Comparison of ENCODE assay signal across 10 mouse cellular contexts in the genomic region with DNA sequence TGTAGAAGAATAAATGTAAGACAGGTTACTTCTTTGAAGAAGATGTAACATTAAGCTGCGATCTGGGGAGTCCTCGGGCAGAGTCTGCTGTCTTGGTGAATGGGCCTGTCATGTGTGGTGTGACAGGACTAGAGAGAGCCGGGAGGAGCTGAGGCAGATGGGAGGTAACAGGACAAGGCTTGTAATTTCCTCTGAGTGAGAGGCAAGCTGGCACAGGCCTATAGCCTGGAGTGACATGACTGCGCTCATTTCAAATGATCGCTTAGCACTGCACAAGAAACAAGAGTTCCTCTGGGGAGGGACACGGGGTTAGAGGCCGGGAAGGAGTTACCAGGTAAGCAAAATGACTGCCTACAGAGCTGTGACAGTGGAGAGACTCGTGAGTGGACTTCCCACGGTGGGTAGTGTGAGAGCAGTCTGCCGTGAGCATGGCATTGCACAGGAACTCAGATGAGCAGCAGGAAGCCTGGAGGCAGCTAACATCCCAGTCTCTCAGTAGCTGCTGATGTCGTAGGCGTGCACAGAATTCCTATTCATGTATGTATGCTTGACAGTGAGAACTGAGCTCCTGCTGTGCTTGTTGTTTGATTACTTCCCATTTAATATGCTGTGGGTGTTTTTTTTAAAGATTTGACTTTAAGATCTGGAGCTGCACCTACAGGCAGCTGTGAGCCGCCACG. TPM values are rescaled to one million over a fixed set of nuclear protein-coding genes. Genes with fewer than 3 reads are reported as not detected.
DNase-seq lines count a peak whose midpoint lies in the region; ATAC-seq lines count a peak whose summit lies in the region.
"Had no signal": no experiment of that assay in that cellular context is flagged by ENCODE, and none has a peak within 500 bp of the region (broad histone marks: within the 10 kb centered on the region; RNA-seq: fewer than 3 reads in every experiment).

No protein-coding gene starts in this region.

- no peaks in the 10 kb centered on the region for H3K9me3 ChIP-seq in midbrain, embryonic 13.5 days
- H3K9me3 ChIP-seq in midbrain, embryonic 10.5 days (replicated peaks), result no peaks in the 10 kb centered on the region
- no peaks in the 10 kb centered on the region for H3K9me3 ChIP-seq in hindbrain, embryonic 11.5 days (ENCODE audit: control insufficient read depth, low read length)
- H3K9me3 ChIP-seq in stomach, embryonic 14.5 days (ENCODE audit: control insufficient read depth, low read depth, low read length), result no peaks in the 10 kb centered on the region
- no peaks in the 10 kb centered on the region for H3K9me3 ChIP-seq in liver, embryonic 12.5 days (replicated peaks)
- H3K9me3 ChIP-seq: liver, embryonic 15.5 days had no signal

- H3K4me2 ChIP-seq in midbrain, embryonic 13.5 days (replicated peaks), result no peak overlapping the region
- no peak overlapping the region for H3K4me2 ChIP-seq in hindbrain, embryonic 11.5 days (replicated peaks; ENCODE audit: low read depth, low read length)
- no peak overlapping the region for H3K4me2 ChIP-seq in stomach, embryonic 14.5 days (replicated peaks; ENCODE audit: low read depth, low read length)
- H3K4me2 ChIP-seq in liver, embryonic 12.5 days, result no peak overlapping the region
- H3K4me2 ChIP-seq: liver, embryonic 15.5 days had no signal

- H3K36me3 ChIP-seq in midbrain, embryonic 13.5 days, result peaks cover 7% of the 10 kb centered on the region; the same call in 1 of the 2 replicates
- peaks cover 67% of the 10 kb centered on the region for H3K36me3 ChIP-seq in midbrain, embryonic 10.5 days
- H3K36me3 ChIP-seq in hindbrain, embryonic 11.5 days (ENCODE audit: control insufficient read depth, insufficient read depth, low read length), result no peaks in the 10 kb centered on the region
- no peaks in the 10 kb centered on the region for H3K36me3 ChIP-seq in stomach, embryonic 14.5 days (ENCODE audit: control insufficient read depth, insufficient read depth, low read length)
- no peaks in the 10 kb centered on the region for H3K36me3 ChIP-seq in liver, embryonic 12.5 days
- H3K36me3 ChIP-seq: liver, embryonic 15.5 days had no signal

- peak; percentile 75 for ATAC-seq in midbrain, embryonic 13.5 days
- ATAC-seq in hindbrain, embryonic 11.5 days (ENCODE audit: low FRiP score), result peak; percentile 25; the same call in 1 of the 2 replicates
- ATAC-seq in stomach, embryonic 14.5 days (ENCODE audit: insufficient number of reproducible peaks, insufficient read depth, low FRiP score, low read depth), result peak; percentile 21; the same call in 1 of the 2 replicates
- ATAC-seq in liver, embryonic 12.5 days, result no peak

- H3K4me3 ChIP-seq in midbrain, embryonic 13.5 days (replicated peaks), result no peak overlapping the region
- no peak overlapping the region for H3K4me3 ChIP-seq in midbrain, embryonic 10.5 days
- no peak overlapping the region for H3K4me3 ChIP-seq in hindbrain, embryonic 11.5 days (ENCODE audit: low read depth, low read length)
- no peak overlapping the region for H3K4me3 ChIP-seq in stomach, embryonic 14.5 days (ENCODE audit: low read depth, low read length)
- no peak overlapping the region for H3K4me3 ChIP-seq in liver, embryonic 12.5 days
- H3K4me3 ChIP-seq: erythroblast, embryonic 14.5 days; liver, embryonic 15.5 days had no signal

- 66% methylated on average over 14 of the region's 14 CpGs for WGBS in midbrain, embryonic 13.5 days
- 88% methylated on average over 14 of the region's 14 CpGs for WGBS in midbrain, embryonic 10.5 days
- 69% methylated on average over 14 of the region's 14 CpGs for WGBS in hindbrain, embryonic 11.5 days
- 80% methylated on average over 14 of the region's 14 CpGs for WGBS in stomach, embryonic 14.5 days
- WGBS in liver, embryonic 12.5 days (ENCODE audit: insufficient replicate concordance), result 75% methylated on average over 14 of the region's 14 CpGs

- peaks cover 9% of the 10 kb centered on the region; the same call in 1 of the 2 replicates for H3K4me1 ChIP-seq in midbrain, embryonic 13.5 days (replicated peaks)
- H3K4me1 ChIP-seq in midbrain, embryonic 10.5 days, result no peaks in the 10 kb centered on the region
- no peaks in the 10 kb centered on the region for H3K4me1 ChIP-seq in hindbrain, embryonic 11.5 days (replicated peaks; ENCODE audit: control insufficient read depth, insufficient read depth, low read length)
- H3K4me1 ChIP-seq in stomach, embryonic 14.5 days (ENCODE audit: control insufficient read depth, insufficient read depth, low read length), result 0 out of 2 replicates have a peak, but pooled peaks cover 4% of the 10 kb centered on the region
- peaks cover 10% of the 10 kb centered on the region; the same call in 1 of the 2 replicates for H3K4me1 ChIP-seq in liver, embryonic 12.5 days
- H3K4me1 ChIP-seq: liver, embryonic 15.5 days had no signal

- no peaks in the 10 kb centered on the region for H3K27me3 ChIP-seq in midbrain, embryonic 13.5 days
- no peaks in the 10 kb centered on the region for H3K27me3 ChIP-seq in midbrain, embryonic 10.5 days (ENCODE audit: low read depth, poor library complexity, severe bottlenecking)
- H3K27me3 ChIP-seq in hindbrain, embryonic 11.5 days (ENCODE audit: control insufficient read depth, insufficient read depth, low read length), result no peaks in the 10 kb centered on the region
- no peaks in the 10 kb centered on the region for H3K27me3 ChIP-seq in stomach, embryonic 14.5 days (ENCODE audit: control insufficient read depth, insufficient read depth, low read length)
- no peaks in the 10 kb centered on the region for H3K27me3 ChIP-seq in liver, embryonic 12.5 days (replicated peaks)
- H3K27me3 ChIP-seq: liver, embryonic 15.5 days had no signal

- peak; percentile 26 for DNase-seq in cerebellum, adult 9-11 months
- DNase-seq in cerebellum, adult 11 months, result no peak
- no peak for DNase-seq in midbrain, embryonic 10.5 days (ENCODE audit: low spot score)
- DNase-seq in hindbrain, embryonic 11.5 days (ENCODE audit: low spot score), result no peak
- no peak for DNase-seq in Muller cell, postnatal 12 days (ENCODE audit: inconsistent ontology term)

- H3K27ac ChIP-seq in midbrain, embryonic 13.5 days, result peak overlapping the region; percentile 51
- no peak overlapping the region for H3K27ac ChIP-seq in midbrain, embryonic 10.5 days (replicated peaks)
- no peak overlapping the region for H3K27ac ChIP-seq in hindbrain, embryonic 11.5 days (ENCODE audit: low read depth, low read length)
- H3K27ac ChIP-seq in stomach, embryonic 14.5 days (ENCODE audit: low read length), result no peak overlapping the region
- no peak overlapping the region for H3K27ac ChIP-seq in liver, embryonic 12.5 days
- H3K27ac ChIP-seq: liver, embryonic 15.5 days had no signal

- no peak overlapping the region for H3K9ac ChIP-seq in midbrain, embryonic 13.5 days (replicated peaks)
- no peak overlapping the region for H3K9ac ChIP-seq in hindbrain, embryonic 11.5 days (ENCODE audit: low read depth, low read length)
- no peak overlapping the region for H3K9ac ChIP-seq in stomach, embryonic 14.5 days (replicated peaks; ENCODE audit: low read depth, low read length)
- H3K9ac ChIP-seq in liver, embryonic 12.5 days, result no peak overlapping the region
- H3K9ac ChIP-seq: liver, embryonic 15.5 days had no signal

RNA-seq across cellular contexts. Expression of a gene that starts 32.6 kb away (rescaled TPM):
- 0.09 TPM in 1 of 2 replicates, not detected in the other for polyA plus RNA-seq in midbrain, embryonic 13.5 days (2015; fragmentation: Nextera tagmentation; extraction: Ambion mirVana)
- 0.12 TPM in 1 of 2 replicates, not detected in the other for polyA plus RNA-seq in midbrain, embryonic 10.5 days (2016; fragmentation: Nextera tagmentation; extraction: Ambion mirVana)
- 0.22 and 0.40 TPM in 2 replicates for polyA plus RNA-seq in hindbrain, embryonic 11.5 days (2014; fragmentation: Nextera tagmentation; extraction: Ambion mirVana)
- 0.49 and 0.84 TPM in 2 replicates for polyA plus RNA-seq in stomach, embryonic 14.5 days (2014; fragmentation: Nextera tagmentation; extraction: Ambion mirVana)
- polyA plus RNA-seq in liver, embryonic 12.5 days (2016; fragmentation: Nextera tagmentation; extraction: Ambion mirVana), result not detected in 2 replicates
- polyA plus RNA-seq: liver, embryonic 15.5 days had no signal

RNA-seq across cellular contexts. Expression of a gene that starts 59.2 kb away (rescaled TPM):
- polyA plus RNA-seq in midbrain, embryonic 13.5 days (2015; fragmentation: Nextera tagmentation; extraction: Ambion mirVana), result 0.17 and 0.28 TPM in 2 replicates
- polyA plus RNA-seq in midbrain, embryonic 10.5 days (2016; fragmentation: Nextera tagmentation; extraction: Ambion mirVana), result 0.21 and 0.27 TPM in 2 replicates
- 0.25 TPM in 1 of 2 replicates, not detected in the other for polyA plus RNA-seq in hindbrain, embryonic 11.5 days (2014; fragmentation: Nextera tagmentation; extraction: Ambion mirVana)
- 0.26 TPM in 1 of 2 replicates, not detected in the other for polyA plus RNA-seq in stomach, embryonic 14.5 days (2014; fragmentation: Nextera tagmentation; extraction: Ambion mirVana)
- not detected in 2 replicates for polyA plus RNA-seq in liver, embryonic 12.5 days (2016; fragmentation: Nextera tagmentation; extraction: Ambion mirVana)
- polyA plus RNA-seq: erythroblast, embryonic 14.5 days; liver, embryonic 15.5 days had no signal
